Mouse (Mus musculus): ENCODE measurements around the gene Hspa14. TPM values are rescaled to one million over a fixed set of nuclear protein-coding genes. Genes with fewer than 3 reads are reported as not detected.

The Hspa14 gene
- not detected in 2 replicates for polyA plus RNA-seq (2012; ENCODE audit: insufficient read depth, insufficient read length, low replicate concordance, missing spikeins)

- under 1% methylated on average over 60 of the region's 60 CpGs for WGBS
- Histone ChIP-seq H3K4me3 (ENCODE audit: insufficient read depth, low read depth, low read length) (peak within 1 kb of the TSS; percentile 93), H3K4me1 (ENCODE audit: control insufficient read depth, insufficient read depth, low read length) (peaks cover 6% of the 10 kb centered on the region; the same call in 1 of the 2 replicates), H3K27ac (ENCODE audit: insufficient read depth, low read depth, low read length) (peak within 1 kb of the TSS; percentile 93)
- no peak for TF ChIP-seq CTCF (IDR thresholded peaks at IDR 0.05; ENCODE audit: insufficient read depth, low read depth, low read length)
- peak; percentile 51 for TF ChIP-seq POLR2A (IDR thresholded peaks at IDR 0.05; ENCODE audit: insufficient read depth, low read depth, low read length)
Measured at GRCm38 (mm10) chr2:3512552-3513454, at the start of gene Hspa14, which contains the start of the genes Gm45902 and Cdnf. Gene Hspa14 (minus strand): TSS chr2:3512814. Gene Gm45902 (minus strand): TSS chr2:3512790. Gene Cdnf (plus strand): TSS chr2:3513030.

DNA sequence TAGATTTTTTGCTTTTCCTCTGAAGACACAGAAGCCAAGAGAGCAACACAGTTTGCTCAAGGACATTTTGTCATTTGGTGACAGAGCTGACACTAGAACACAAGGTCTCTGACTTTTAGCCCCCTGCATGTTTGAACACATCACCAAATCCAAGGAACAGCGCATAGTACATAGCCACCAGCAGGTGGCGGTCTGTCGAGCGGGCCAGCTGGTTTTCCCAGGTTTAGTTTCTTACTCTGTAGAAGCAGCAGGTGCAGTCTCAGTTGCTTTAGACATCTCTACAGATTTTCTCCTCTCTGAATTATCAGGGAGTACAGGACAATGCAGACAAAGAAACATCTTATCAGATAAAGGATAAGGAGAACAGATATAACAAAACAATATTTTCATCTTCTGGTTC, 34.0 kb upstream of the Hspa14 start:
- no peak overlapping the region for H3K4me3 ChIP-seq (ENCODE audit: insufficient read depth, low read depth, low read length)
- no peaks in the 10 kb centered on the region for H3K4me1 ChIP-seq (ENCODE audit: control insufficient read depth, insufficient read depth, low read length)
- WGBS = 5% methylated on average over 4 of the region's 4 CpGs
- no peak overlapping the region for H3K27ac ChIP-seq (ENCODE audit: insufficient read depth, low read depth, low read length)
- peak; percentile 45; the same call in 1 of the 2 replicates for TF ChIP-seq CTCF (IDR thresholded peaks at IDR 0.05; ENCODE audit: insufficient read depth, low read depth, low read length)
- no peak for TF ChIP-seq POLR2A (IDR thresholded peaks at IDR 0.05; ENCODE audit: insufficient read depth, low read depth, low read length)

- TF ChIP-seq CTCF (IDR thresholded peaks at IDR 0.05; ENCODE audit: insufficient read depth, low read depth, low read length) (no peak), POLR2A (IDR thresholded peaks at IDR 0.05; ENCODE audit: insufficient read depth, low read depth, low read length) (no peak)
- Histone ChIP-seq H3K4me1 (ENCODE audit: control insufficient read depth, insufficient read depth, low read length) (no peaks in the 10 kb centered on the region), H3K27ac (ENCODE audit: insufficient read depth, low read depth, low read length) (no peak overlapping the region), H3K4me3 (ENCODE audit: insufficient read depth, low read depth, low read length) (no peak overlapping the region)
- WGBS = 60% methylated on average over 2 of the region's 2 CpGs
Measured at GRCm38 (mm10) chr2:3546055-3546454, 33.4 kb upstream of the Hspa14 start.

- H3K4me3 ChIP-seq (ENCODE audit: insufficient read depth, low read depth, low read length) = no peak overlapping the region
- no peak overlapping the region for H3K27ac ChIP-seq (ENCODE audit: insufficient read depth, low read depth, low read length)
- no peak for TF ChIP-seq CTCF (IDR thresholded peaks at IDR 0.05; ENCODE audit: insufficient read depth, low read depth, low read length)
- no peak for TF ChIP-seq POLR2A (IDR thresholded peaks at IDR 0.05; ENCODE audit: insufficient read depth, low read depth, low read length)
- no peaks in the 10 kb centered on the region for H3K4me1 ChIP-seq (ENCODE audit: control insufficient read depth, insufficient read depth, low read length)
- 69% methylated on average over 9 of the region's 9 CpGs for WGBS
Measured at GRCm38 (mm10) chr2:3541307-3542079, 28.9 kb upstream of the Hspa14 start.

- no peak overlapping the region for H3K4me3 ChIP-seq (ENCODE audit: insufficient read depth, low read depth, low read length)
- TF ChIP-seq POLR2A (IDR thresholded peaks at IDR 0.05; ENCODE audit: insufficient read depth, low read depth, low read length) = no peak
- no peak for TF ChIP-seq CTCF (IDR thresholded peaks at IDR 0.05; ENCODE audit: insufficient read depth, low read depth, low read length)
- no peaks in the 10 kb centered on the region for H3K4me1 ChIP-seq (ENCODE audit: control insufficient read depth, insufficient read depth, low read length)
- WGBS = 83% methylated on average over 6 of the region's 6 CpGs
- no peak overlapping the region for H3K27ac ChIP-seq (ENCODE audit: insufficient read depth, low read depth, low read length)
Measured at GRCm38 (mm10) chr2:3526288-3526687, 13.7 kb upstream of the Hspa14 start.

DNA sequence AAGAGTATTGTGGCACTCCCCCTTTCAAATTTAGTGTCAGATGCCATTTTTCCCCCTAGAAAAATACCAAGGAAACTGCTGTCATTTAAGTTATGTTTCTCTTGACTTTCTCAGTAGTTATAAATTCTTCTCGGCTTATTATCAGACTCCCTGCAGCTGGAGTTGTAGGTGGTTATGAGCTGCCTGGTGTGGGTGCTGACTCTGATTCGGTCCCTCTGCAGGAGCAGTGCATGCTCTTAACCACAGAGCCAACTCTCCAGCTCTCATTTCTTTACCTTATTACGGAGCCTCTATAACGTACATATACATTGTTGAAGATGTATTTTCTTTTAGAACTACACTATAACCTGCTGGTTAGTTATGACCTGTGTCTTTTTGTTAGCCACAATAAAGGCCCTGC, 9.9 kb upstream of the Hspa14 start:
- 80% methylated on average over 4 of the region's 4 CpGs for WGBS
- Histone ChIP-seq H3K4me3 (ENCODE audit: insufficient read depth, low read depth, low read length) (no peak overlapping the region), H3K4me1 (ENCODE audit: control insufficient read depth, insufficient read depth, low read length) (no peaks in the 10 kb centered on the region), H3K27ac (ENCODE audit: insufficient read depth, low read depth, low read length) (no peak overlapping the region)
- TF ChIP-seq CTCF (IDR thresholded peaks at IDR 0.05; ENCODE audit: insufficient read depth, low read depth, low read length) = no peak
- no peak for TF ChIP-seq POLR2A (IDR thresholded peaks at IDR 0.05; ENCODE audit: insufficient read depth, low read depth, low read length)

DNA sequence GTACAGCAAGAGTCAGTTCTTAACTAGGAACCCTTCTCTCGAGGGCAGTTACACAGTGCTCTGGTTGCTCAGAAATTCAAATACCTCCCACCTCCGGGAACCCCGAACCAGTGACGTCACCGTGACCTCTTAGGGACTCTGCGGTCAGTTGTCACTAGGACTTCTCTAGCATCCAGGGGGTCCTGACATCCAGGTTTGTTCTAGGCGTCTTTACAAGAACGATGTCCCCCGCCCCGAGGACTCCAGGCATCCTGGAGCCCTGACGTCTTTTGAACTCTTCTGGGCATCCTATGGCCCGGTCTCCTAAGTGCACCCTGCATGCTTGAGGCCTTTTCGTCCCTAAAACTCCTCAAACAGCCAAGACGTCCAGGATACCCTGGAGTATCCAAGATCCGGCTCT, 538 bp downstream of the Hspa14 start:
- 1% methylated on average over 15 of the region's 15 CpGs for WGBS
- Histone ChIP-seq H3K4me3 (ENCODE audit: insufficient read depth, low read depth, low read length) (peak overlapping the region; percentile 93), H3K27ac (ENCODE audit: insufficient read depth, low read depth, low read length) (0 out of 2 replicates have a peak overlapping the region, but pooled peaks have one; percentile 68), H3K4me1 (ENCODE audit: control insufficient read depth, insufficient read depth, low read length) (peaks cover 6% of the 10 kb centered on the region; the same call in 1 of the 2 replicates)
- TF ChIP-seq CTCF (IDR thresholded peaks at IDR 0.05; ENCODE audit: insufficient read depth, low read depth, low read length) = no peak
- TF ChIP-seq POLR2A (IDR thresholded peaks at IDR 0.05; ENCODE audit: insufficient read depth, low read depth, low read length) = no peak

- Histone ChIP-seq H3K27ac (ENCODE audit: insufficient read depth, low read depth, low read length) (no peak overlapping the region), H3K4me1 (ENCODE audit: control insufficient read depth, insufficient read depth, low read length) (no peaks in the 10 kb centered on the region), H3K4me3 (ENCODE audit: insufficient read depth, low read depth, low read length) (no peak overlapping the region)
- WGBS = 98% methylated on average over 5 of the region's 5 CpGs
- no peak for TF ChIP-seq CTCF (IDR thresholded peaks at IDR 0.05; ENCODE audit: insufficient read depth, low read depth, low read length)
- no peak for TF ChIP-seq POLR2A (IDR thresholded peaks at IDR 0.05; ENCODE audit: insufficient read depth, low read depth, low read length)
Measured at GRCm38 (mm10) chr2:3500886-3501285, 11.7 kb downstream of the Hspa14 start.

All from olfactory bulb, adult 2 months (tissue).